In the genomic region with DNA sequence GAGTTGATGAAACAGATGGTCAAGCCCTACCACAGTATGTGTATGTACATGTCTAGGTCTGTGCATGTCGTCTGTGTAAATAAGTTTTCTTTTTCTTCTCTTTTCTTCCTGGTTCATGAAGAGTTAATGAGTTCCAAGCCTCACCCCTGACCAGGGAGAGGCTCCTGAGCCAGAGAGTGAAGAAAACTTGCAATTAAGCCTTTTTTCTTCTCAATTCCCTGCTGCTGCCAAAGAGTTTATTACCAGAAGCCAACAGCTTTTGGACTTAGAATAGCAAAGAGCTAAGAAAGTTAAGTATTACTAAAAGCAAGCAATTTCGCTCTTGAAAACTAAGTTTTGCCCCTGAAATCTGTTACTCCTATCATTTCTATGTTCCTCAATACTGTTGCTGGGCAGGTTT, we compare ENCODE assay signal across 12 mouse cellular contexts.
"Had no signal": no experiment of that assay in that cellular context is flagged by ENCODE, and none has a peak within 500 bp of the region (broad histone marks: within the 10 kb centered on the region; RNA-seq: fewer than 3 reads in every experiment).

No protein-coding gene starts in this region.

- H3K27ac ChIP-seq: hindbrain, postnatal 0 days; limb, embryonic 12.5 days; liver, embryonic 14.5 days; midbrain, embryonic 10.5 days; neural tube, embryonic 15.5 days; stomach, postnatal 0 days had no signal

- H3K27me3 ChIP-seq: limb, embryonic 12.5 days; neural tube, embryonic 15.5 days had no signal

- H3K4me1 ChIP-seq: midbrain, embryonic 10.5 days; neural tube, embryonic 15.5 days had no signal

- ATAC-seq: hindbrain, postnatal 0 days had no signal

- H3K4me3 ChIP-seq: limb, embryonic 12.5 days; midbrain, embryonic 10.5 days; myocyte; neural tube, embryonic 15.5 days had no signal

- DNase-seq: layer of hippocampus, postnatal 36 days; lung, adult 18-20 months; lung, postnatal 36 days; midbrain, embryonic 14.5 days; thymus, postnatal 4 days had no signal

- H3K4me2 ChIP-seq: limb, embryonic 12.5 days; neural tube, embryonic 15.5 days had no signal

- H3K9ac ChIP-seq: limb, embryonic 12.5 days; liver, embryonic 14.5 days; neural tube, embryonic 15.5 days had no signal

- H3K9me3 ChIP-seq: limb, embryonic 12.5 days; midbrain, embryonic 10.5 days; neural tube, embryonic 15.5 days had no signal

- H3K36me3 ChIP-seq: limb, embryonic 12.5 days; midbrain, embryonic 10.5 days; neural tube, embryonic 15.5 days had no signal
